Mouse (Mus musculus): ENCODE results near the gene Wdsub1. TPM values are rescaled to one million over a fixed set of nuclear protein-coding genes. Genes with fewer than 3 reads are reported as not detected.

Gene Wdsub1
- polyA plus RNA-seq, 2 experiments: 33.7 to 57.2 TPM

DNA sequence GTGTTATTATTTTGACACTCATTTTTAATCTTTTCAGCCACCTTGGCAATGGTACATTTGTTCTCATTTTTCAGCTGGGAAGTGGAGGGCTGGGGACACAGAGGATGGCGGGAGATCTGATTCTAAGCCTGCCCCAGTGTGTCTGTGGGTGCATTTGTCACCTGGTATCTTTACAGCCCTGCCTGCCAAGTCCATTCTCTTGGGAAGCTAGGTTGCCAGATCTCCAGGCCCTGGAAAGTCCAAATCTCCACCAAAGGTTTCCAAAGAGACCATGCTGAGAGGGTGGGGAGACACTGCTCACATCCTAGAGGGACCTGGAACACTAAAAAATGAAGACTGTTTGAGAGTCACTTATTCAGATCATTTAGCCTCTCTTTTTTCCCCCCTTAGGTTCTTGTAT is 71.1 kb downstream of the Wdsub1 start:
- Histone ChIP-seq H3K27me3 (ENCODE audit: control insufficient read depth, insufficient read depth, low read length) (no peaks in the 10 kb centered on the region), H3K36me3 (ENCODE audit: control insufficient read depth, insufficient read depth, low read length) (peaks cover 62% of the 10 kb centered on the region), H3K4me1 (ENCODE audit: control insufficient read depth, insufficient read depth, low read length) (no peaks in the 10 kb centered on the region), H3K9ac (ENCODE audit: low read depth, low read length, severe bottlenecking) (no peak overlapping the region), H3K9me3 (ENCODE audit: control insufficient read depth, low read length) (no peaks in the 10 kb centered on the region), H3K27ac (replicated peaks; ENCODE audit: low read depth, low read length) (no peak overlapping the region), H3K4me3 (replicated peaks; ENCODE audit: low read length) (no peak overlapping the region), H3K4me2 (replicated peaks; ENCODE audit: low read depth, low read length, severe bottlenecking) (no peak overlapping the region)
- DNase-seq (ENCODE audit: low spot score): no peak
- ATAC-seq (ENCODE audit: low FRiP score, low read depth): no peak
- WGBS: 72% methylated on average over 1 of the region's 1 CpGs
- TF ChIP-seq POLR2A (IDR thresholded peaks at IDR 0.05; ENCODE audit: borderline replicate concordance, extremely low read depth, insufficient read depth, insufficient read length): no peak

DNA sequence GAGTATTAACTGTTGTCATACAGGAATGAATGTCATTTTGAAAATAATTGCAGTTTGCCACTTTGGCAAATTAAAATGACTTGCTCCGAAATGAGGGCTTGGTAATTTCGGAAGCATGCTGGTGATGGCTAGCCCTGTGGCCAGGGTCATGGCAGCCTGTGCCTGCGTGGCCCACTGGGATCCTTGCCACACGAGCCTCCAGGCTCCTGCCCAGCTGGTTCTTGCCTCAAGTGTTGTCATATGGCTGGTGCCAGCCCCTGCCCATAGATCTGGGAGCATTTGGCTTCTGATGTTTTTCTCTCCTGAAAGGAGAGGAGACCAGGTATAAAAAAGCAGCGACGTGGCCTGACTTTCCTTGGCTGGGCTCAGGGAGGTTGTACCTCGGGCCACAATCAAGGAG is 72.4 kb downstream of the Wdsub1 start:
- Histone ChIP-seq H3K4me1 (ENCODE audit: control insufficient read depth, insufficient read depth, low read length) (no peaks in the 10 kb centered on the region), H3K4me3 (replicated peaks; ENCODE audit: low read length) (no peak overlapping the region), H3K27ac (replicated peaks; ENCODE audit: low read depth, low read length) (no peak overlapping the region), H3K36me3 (ENCODE audit: control insufficient read depth, insufficient read depth, low read length) (peaks cover 52% of the 10 kb centered on the region), H3K9me3 (ENCODE audit: control insufficient read depth, low read length) (no peaks in the 10 kb centered on the region), H3K9ac (ENCODE audit: low read depth, low read length, severe bottlenecking) (no peak overlapping the region), H3K4me2 (replicated peaks; ENCODE audit: low read depth, low read length, severe bottlenecking) (no peak overlapping the region), H3K27me3 (ENCODE audit: control insufficient read depth, insufficient read depth, low read length) (no peaks in the 10 kb centered on the region)
- WGBS: 80% methylated on average over 7 of the region's 7 CpGs
- no peak for DNase-seq (ENCODE audit: low spot score)
- no peak for TF ChIP-seq POLR2A (IDR thresholded peaks at IDR 0.05; ENCODE audit: borderline replicate concordance, extremely low read depth, insufficient read depth, insufficient read length)
- ATAC-seq (ENCODE audit: low FRiP score, low read depth): no peak

DNA sequence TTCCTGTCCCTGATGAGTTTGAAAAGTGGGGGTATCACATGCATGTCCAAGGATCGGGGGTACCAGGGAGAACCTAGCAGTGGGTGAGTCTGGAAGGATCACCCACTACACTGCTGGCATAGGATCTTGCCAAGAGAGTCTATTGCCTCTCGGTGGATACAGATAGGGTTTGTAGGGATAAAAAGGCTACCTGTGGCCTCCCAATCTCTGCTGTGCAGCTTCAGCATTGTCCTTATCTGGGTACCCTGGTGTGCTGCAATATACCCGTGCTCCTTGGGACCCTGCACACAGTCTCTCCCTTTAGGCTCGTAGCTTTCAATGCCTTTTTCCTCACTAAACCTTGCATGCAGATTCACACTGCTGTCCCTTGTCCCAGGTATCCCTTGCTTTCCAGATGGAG is 73.8 kb downstream of the Wdsub1 start:
- ATAC-seq (ENCODE audit: low FRiP score, low read depth) (no peak), DNase-seq (ENCODE audit: low spot score) (no peak)
- H3K27me3 ChIP-seq (ENCODE audit: control insufficient read depth, insufficient read depth, low read length): no peaks in the 10 kb centered on the region
- H3K4me3 ChIP-seq (replicated peaks; ENCODE audit: low read length): no peak overlapping the region
- peaks cover 62% of the 10 kb centered on the region for H3K36me3 ChIP-seq (ENCODE audit: control insufficient read depth, insufficient read depth, low read length)
- TF ChIP-seq POLR2A (IDR thresholded peaks at IDR 0.05; ENCODE audit: borderline replicate concordance, extremely low read depth, insufficient read depth, insufficient read length): no peak
- no peaks in the 10 kb centered on the region for H3K4me1 ChIP-seq (ENCODE audit: control insufficient read depth, insufficient read depth, low read length)
- H3K9ac ChIP-seq (ENCODE audit: low read depth, low read length, severe bottlenecking): no peak overlapping the region
- no peaks in the 10 kb centered on the region for H3K9me3 ChIP-seq (ENCODE audit: control insufficient read depth, low read length)
- H3K27ac ChIP-seq (replicated peaks; ENCODE audit: low read depth, low read length): no peak overlapping the region
- WGBS: 94% methylated on average over 4 of the region's 4 CpGs
- H3K4me2 ChIP-seq (replicated peaks; ENCODE audit: low read depth, low read length, severe bottlenecking): no peak overlapping the region

DNA sequence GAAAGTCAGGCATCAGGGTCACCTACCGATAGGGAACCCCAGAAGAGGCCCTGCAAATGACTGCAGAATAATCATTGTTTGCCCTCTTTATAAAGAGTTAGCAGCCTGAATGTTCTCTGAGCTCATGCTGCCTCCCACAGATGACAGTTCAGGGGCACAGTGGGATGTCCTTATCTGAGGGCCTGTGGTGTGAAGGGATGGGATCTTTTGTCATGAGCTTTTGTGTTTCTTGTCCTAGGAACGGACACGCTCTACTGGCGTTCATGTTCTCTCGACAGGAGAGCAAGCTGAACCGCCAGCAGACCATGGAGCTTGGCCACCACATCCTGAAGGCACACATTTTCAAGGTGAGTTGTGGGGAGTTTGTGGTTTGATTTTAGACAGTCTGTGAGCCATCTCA is 76.4 kb downstream of the Wdsub1 start:
- Histone ChIP-seq H3K27ac (replicated peaks; ENCODE audit: low read depth, low read length) (no peak overlapping the region), H3K9me3 (ENCODE audit: control insufficient read depth, low read length) (no peaks in the 10 kb centered on the region), H3K27me3 (ENCODE audit: control insufficient read depth, insufficient read depth, low read length) (no peaks in the 10 kb centered on the region), H3K36me3 (ENCODE audit: control insufficient read depth, insufficient read depth, low read length) (peaks cover 63% of the 10 kb centered on the region), H3K4me1 (ENCODE audit: control insufficient read depth, insufficient read depth, low read length) (no peaks in the 10 kb centered on the region), H3K9ac (ENCODE audit: low read depth, low read length, severe bottlenecking) (no peak overlapping the region), H3K4me2 (replicated peaks; ENCODE audit: low read depth, low read length, severe bottlenecking) (no peak overlapping the region), H3K4me3 (replicated peaks; ENCODE audit: low read length) (no peak overlapping the region)
- DNase-seq (ENCODE audit: low spot score) (no peak), ATAC-seq (ENCODE audit: low FRiP score, low read depth) (no peak)
- 89% methylated on average over 6 of the region's 6 CpGs for WGBS
- no peak for TF ChIP-seq POLR2A (IDR thresholded peaks at IDR 0.05; ENCODE audit: borderline replicate concordance, extremely low read depth, insufficient read depth, insufficient read length)

DNA sequence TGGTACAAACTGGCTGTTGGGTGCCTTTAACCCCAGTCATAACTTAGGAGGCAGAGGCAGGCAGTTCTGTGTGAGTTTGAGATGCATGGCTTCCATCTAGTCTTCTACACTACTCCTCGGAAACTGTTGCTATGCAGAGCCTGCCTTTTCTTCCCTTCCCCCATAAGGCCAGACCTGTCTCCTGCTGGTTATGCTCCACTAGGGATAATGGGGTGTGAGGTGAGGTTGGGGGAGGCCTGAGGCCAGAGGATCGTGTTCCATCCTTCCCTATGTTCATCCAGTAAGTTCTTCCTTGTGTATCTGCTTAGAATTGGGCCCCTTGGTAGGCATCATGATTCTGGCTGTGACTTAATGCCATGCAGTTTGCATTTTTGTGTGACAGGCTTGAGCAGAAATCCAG is 76.8 kb downstream of the Wdsub1 start:
- Histone ChIP-seq H3K9me3 (ENCODE audit: control insufficient read depth, low read length) (no peaks in the 10 kb centered on the region), H3K27ac (replicated peaks; ENCODE audit: low read depth, low read length) (no peak overlapping the region), H3K4me3 (replicated peaks; ENCODE audit: low read length) (no peak overlapping the region), H3K4me1 (ENCODE audit: control insufficient read depth, insufficient read depth, low read length) (no peaks in the 10 kb centered on the region), H3K9ac (ENCODE audit: low read depth, low read length, severe bottlenecking) (no peak overlapping the region), H3K27me3 (ENCODE audit: control insufficient read depth, insufficient read depth, low read length) (no peaks in the 10 kb centered on the region), H3K36me3 (ENCODE audit: control insufficient read depth, insufficient read depth, low read length) (peaks cover 64% of the 10 kb centered on the region), H3K4me2 (replicated peaks; ENCODE audit: low read depth, low read length, severe bottlenecking) (no peak overlapping the region)
- DNase-seq (ENCODE audit: low spot score): no peak
- ATAC-seq (ENCODE audit: low FRiP score, low read depth): no peak
- no peak for TF ChIP-seq POLR2A (IDR thresholded peaks at IDR 0.05; ENCODE audit: borderline replicate concordance, extremely low read depth, insufficient read depth, insufficient read length)
- 54% methylated on average over 2 of the region's 2 CpGs for WGBS
